Mouse (Mus musculus) macrophage (primary cell): ENCODE results near the gene Klhl28. TPM values are rescaled to one million over a fixed set of nuclear protein-coding genes. Genes with fewer than 3 reads are reported as not detected.
A peak's percentile ranks its signal among the peaks of the same experiment; 100 is the strongest.

Experiments used
- H3K27ac ChIP-seq: fragments of 350-480 bp; formaldehyde crosslinking; 2 replicates; pipeline ENCODE4 v1.9.0; 2021
- H3K36me3 ChIP-seq: fragments of 350-480 bp; formaldehyde crosslinking; 2 replicates; pipeline ENCODE4 v1.9.0; 2021; ENCODE audit errors: inconsistent target
- H3K4me3 ChIP-seq: fragments of 350-480 bp; formaldehyde crosslinking; 2 replicates; pipeline ENCODE4 v1.9.0; 2021; ENCODE audit errors: inconsistent target
- H3K79me2 ChIP-seq: fragments of 350-480 bp; formaldehyde crosslinking; 2 replicates; pipeline ENCODE4 v1.9.0; 2021; ENCODE audit errors: inconsistent target
- WGBS: methylation state at CpG from one replicate; pipeline ENCODE4 v1.1.7; 2026; ENCODE audit warnings: inconsistent platforms; ENCODE audit not compliant: missing documents; 5-methylcytosine and 5-hydroxymethylcytosine counted together
- polyA plus RNA-seq: library from polyadenylated mRNA; stranded (reverse); fragments of 250-400 nt; gene quantifications from 3 replicates; pipeline ENCODE4 v1.2.4, GENCODE M21; 2018; ENCODE audit warnings: inconsistent platforms

Gene Klhl28
- polyA plus RNA-seq, 1 experiment from 2014 or later: 8.8 TPM

DNA sequence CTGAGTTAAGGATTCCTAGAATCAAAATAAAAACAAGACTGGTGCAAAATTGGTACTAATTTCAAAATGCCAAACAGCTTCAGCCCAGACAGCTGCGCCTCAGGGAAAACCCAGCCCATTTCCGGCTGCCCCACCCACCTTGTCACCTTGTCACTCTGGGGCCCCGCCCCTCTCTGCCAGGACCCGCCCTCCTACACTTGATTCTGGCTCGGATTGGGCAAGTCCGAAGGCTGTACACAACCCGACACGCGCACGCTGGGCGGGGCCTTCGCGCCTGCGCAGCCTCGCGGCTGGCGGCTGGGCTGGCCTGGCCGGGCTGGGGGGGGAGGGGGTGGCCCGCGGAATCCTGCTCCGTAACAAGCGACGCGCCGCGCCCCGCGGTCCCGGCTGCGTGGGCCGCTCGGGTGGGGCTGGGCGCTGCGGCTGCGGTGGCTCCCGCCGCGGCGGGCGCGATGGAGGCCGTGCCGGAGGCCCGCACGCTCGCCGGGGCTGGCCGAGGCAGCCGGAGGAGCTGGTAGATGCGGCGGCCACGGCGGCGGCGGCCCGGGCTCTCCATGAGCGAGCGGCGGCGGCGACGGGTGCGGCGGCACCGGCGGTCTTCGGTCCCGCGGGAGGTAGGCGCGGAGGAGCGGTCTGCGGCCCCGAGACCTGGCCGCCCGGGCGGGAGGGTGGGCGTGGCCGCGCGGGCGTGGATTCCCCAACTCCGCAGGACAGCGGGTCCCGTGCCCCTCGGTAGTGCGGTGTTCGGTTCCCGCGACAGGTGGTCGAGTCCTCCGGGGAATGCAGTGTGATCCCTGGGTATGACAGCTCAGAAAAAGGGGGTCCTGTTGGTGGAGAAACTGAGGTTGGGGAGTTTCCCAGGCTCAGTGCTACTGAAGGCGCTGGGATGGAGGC is 47.5 kb downstream of the Klhl28 start, which contains the start of gene Gm527:
Gene Gm527, plus strand, starts transcription at position 329 of the 894 bp plus-strand sequence.
- Histone ChIP-seq H3K27ac (no peak within 1 kb of the TSS), H3K4me3 (peak within 1 kb of the TSS; percentile 37), H3K36me3 (no peaks in the 10 kb centered on the region), H3K79me2 (no peaks in the 10 kb centered on the region)
- 2% methylated on average over 61 of the region's 93 CpGs for WGBS

DNA sequence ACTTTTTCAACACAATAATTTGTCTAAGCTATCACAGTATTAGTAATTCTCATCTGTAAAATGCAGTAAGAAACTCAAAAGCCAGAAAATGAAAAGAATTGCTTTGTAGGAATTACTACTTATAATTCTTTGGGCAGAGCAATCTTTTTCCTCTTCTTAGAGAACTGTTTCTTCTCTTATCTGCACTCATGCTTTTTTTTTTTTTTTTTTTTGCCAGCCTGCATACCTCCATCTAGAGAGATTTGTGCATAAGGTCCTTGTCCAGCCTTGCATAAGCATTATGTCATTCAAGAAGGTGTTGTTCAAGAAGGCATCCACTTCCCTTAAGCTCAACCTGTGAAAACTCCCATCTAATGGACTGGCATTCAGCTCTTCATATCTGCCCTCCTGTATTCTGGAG is 48.6 kb downstream of the Klhl28 start:
- Histone ChIP-seq H3K79me2 (no peaks in the 10 kb centered on the region), H3K27ac (no peak overlapping the region), H3K4me3 (no peak overlapping the region), H3K36me3 (no peaks in the 10 kb centered on the region)

DNA sequence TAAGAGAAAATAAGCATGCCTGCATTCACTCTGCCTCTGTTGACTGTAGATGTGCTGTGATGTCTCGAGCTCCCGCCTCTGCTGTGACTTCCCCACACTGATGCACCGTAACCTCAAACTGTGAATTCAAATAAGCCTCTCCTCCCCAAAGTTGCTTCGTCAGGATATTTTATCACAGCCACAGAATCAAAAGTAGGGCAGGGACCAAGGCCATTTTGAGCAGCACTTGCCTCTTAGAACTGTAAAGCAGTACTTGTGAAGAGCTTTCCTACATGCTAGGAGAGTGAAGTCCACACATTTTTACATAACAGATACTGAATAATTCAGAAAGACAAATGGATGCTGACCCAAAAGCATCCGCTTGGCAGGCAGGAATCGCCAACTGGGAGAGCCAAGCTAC is 52.3 kb downstream of the Klhl28 start:
- Histone ChIP-seq H3K4me3 (no peak overlapping the region), H3K27ac (no peak overlapping the region), H3K36me3 (no peaks in the 10 kb centered on the region), H3K79me2 (no peaks in the 10 kb centered on the region)
- 85% methylated on average over 6 of the region's 6 CpGs for WGBS

DNA sequence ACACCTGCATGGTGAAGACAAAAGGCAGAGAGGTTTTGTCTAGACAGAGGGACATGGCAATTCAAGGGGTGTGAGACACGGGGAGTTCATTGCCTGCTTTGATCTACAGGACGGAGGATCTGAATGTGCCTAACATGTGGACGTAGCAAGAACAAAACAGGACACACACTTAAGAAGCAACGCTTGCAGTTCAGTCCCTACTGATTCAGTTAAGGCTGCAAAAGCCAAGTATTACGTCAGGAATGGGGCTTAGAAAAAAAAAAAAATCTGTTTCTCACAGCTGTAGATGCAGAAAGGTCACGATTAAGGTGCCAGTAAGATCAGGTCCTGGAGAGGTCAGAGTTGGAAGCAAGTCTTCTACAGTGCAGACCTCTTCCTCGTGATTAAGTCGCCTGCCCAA is 62.1 kb downstream of the Klhl28 start:
- Histone ChIP-seq H3K79me2 (no peaks in the 10 kb centered on the region), H3K4me3 (no peak overlapping the region), H3K27ac (no peak overlapping the region), H3K36me3 (no peaks in the 10 kb centered on the region)
- WGBS: 82% methylated on average over 8 of the region's 8 CpGs

DNA sequence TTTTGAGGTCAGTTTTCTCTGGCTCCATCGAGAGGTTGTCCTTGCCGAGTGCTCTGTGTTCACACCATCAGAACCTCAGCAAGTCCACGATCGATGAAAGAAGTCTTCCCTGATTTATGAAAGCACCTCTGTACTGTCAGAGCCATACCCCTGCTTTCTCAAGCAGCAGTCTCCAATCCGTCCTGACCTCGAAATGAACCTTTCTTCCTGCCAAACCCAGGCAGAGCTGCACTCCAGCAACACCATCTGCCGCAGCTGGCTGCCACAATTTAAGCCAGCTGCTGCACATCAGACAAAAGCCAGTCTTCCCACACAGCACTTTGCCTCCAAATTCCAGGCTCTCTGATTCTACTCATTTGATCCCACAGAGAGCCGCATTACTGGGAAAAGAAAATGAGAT is 62.8 kb downstream of the Klhl28 start:
- WGBS: 50% methylated on average over 8 of the region's 8 CpGs
- Histone ChIP-seq H3K27ac (no peak overlapping the region), H3K4me3 (no peak overlapping the region), H3K36me3 (no peaks in the 10 kb centered on the region), H3K79me2 (no peaks in the 10 kb centered on the region)

DNA sequence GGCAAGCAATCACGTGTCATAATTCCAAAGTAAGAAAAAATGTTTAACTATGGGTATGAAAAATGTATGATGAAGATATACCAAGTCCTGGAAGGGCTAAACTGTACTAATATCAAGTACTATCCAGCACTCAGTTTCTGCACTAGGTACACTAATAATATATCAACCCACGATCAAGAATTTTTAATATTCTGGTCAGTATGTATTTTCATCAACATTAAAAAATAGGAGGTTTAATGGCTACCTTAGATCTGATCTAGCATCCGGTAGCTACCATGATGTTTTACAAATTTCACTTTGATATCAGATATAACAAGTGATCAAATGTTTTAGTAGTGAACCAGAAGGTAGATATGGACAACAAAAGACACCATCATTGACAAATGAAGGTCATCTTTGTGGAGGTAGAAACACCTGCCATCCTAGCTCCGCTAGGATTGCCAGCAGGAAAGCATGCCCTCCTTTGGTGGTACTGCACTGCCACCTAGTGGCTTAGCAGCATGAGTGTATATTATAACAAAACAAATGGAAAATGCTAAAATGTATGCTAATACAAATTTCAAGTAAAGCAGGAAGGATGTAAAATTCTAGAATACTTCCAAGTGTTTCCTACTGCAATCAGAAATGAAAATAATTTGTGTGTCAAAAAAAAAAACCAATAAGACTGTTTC is 68.1 kb downstream of the Klhl28 start:
- Histone ChIP-seq H3K4me3 (no peak overlapping the region), H3K79me2 (no peaks in the 10 kb centered on the region), H3K27ac (no peak overlapping the region), H3K36me3 (no peaks in the 10 kb centered on the region)
- whole genome bisulfite sequencing: 50% methylated on average over 4 of the region's 4 CpGs

Other genes with a start within 250 kb of the Klhl28 start
- gene Gm527, start 47.6 kb downstream of the Klhl28 start, polyA plus RNA-seq: 1.1 to 1.8 TPM (median 1.5 TPM) in 3 replicates
- 12.3 to 16.6 TPM (median 15.6 TPM) in 3 replicates for gene Togaram1, start 270 bp upstream of the Klhl28 start, polyA plus RNA-seq
- gene Prpf39, start 70.8 kb upstream of the Klhl28 start, polyA plus RNA-seq: 15.7 to 24.7 TPM (median 24.3 TPM) in 3 replicates
- 40.8 to 95.0 TPM (median 60.5 TPM) in 3 replicates for gene Fkbp3, start 108.5 kb upstream of the Klhl28 start, polyA plus RNA-seq
- 2.3 to 5.2 TPM (median 5.0 TPM) in 3 replicates for gene Fancm, start 110.1 kb upstream of the Klhl28 start, polyA plus RNA-seq
- 3.4 to 8.1 TPM (median 5.5 TPM) in 3 replicates for gene Mis18bp1, start 207.1 kb upstream of the Klhl28 start, polyA plus RNA-seq